Mouse (Mus musculus) stomach, embryonic 15.5 days (tissue): ENCODE measurements around the gene Ap1s1. TPM values are rescaled to one million over a fixed set of nuclear protein-coding genes. Genes with fewer than 3 reads are reported as not detected.

ENCODE experiments used
- ATAC-seq: fragments of 200-750 bp; cut with Nextera tagmentation; 2 replicates; pipeline ENCODE4 v1.8.0; 2017; ENCODE audit warnings: low read depth, moderate number of reproducible peaks, moderate TSS enrichment; ENCODE audit not compliant: insufficient read depth, low FRiP score
- H3K27ac ChIP-seq: fragments of 300-500 bp; sonication (generic); 2 replicates; pipeline ENCODE4 v1.5.1; 2015; ENCODE audit warnings: mild to moderate bottlenecking, inconsistent platforms
- H3K27me3 ChIP-seq: fragments of 300-500 bp; sonication (generic); replicated peaks from 2 replicates; pipeline ENCODE4 v1.6.1; 2015; ENCODE audit warnings: inconsistent platforms
- H3K36me3 ChIP-seq: fragments of 300-500 bp; sonication (generic); 2 replicates; pipeline ENCODE4 v1.6.1; 2015; ENCODE audit warnings: inconsistent platforms
- H3K4me1 ChIP-seq: fragments of 300-500 bp; sonication (generic); 2 replicates; pipeline ENCODE4 v1.6.1; 2015; ENCODE audit warnings: inconsistent platforms
- H3K4me2 ChIP-seq: fragments of 300-500 bp; sonication (generic); 2 replicates; pipeline ENCODE4 v1.6.1; 2015; ENCODE audit warnings: mild to moderate bottlenecking, inconsistent platforms
- H3K4me3 ChIP-seq: fragments of 300-500 bp; sonication (generic); replicated peaks from 2 replicates; pipeline ENCODE4 v1.5.1; 2015; ENCODE audit warnings: inconsistent platforms
- H3K9ac ChIP-seq: fragments of 300-500 bp; sonication (generic); 2 replicates; pipeline ENCODE4 v1.6.1; 2015; ENCODE audit warnings: inconsistent platforms
- H3K9me3 ChIP-seq: fragments of 300-500 bp; sonication (generic); 2 replicates; pipeline ENCODE4 v1.6.1; 2016; ENCODE audit warnings: inconsistent platforms
- WGBS: fragments of 180-500 bp; shearing (Covaris S2); methylation state at CpG from one replicate; pipeline ENCODE4 v1.1.7; 2015; 5-methylcytosine and 5-hydroxymethylcytosine counted together
- polyA plus RNA-seq: library from polyadenylated mRNA; unstranded; fragments of >200 nt; fragmentation: Nextera tagmentation; extraction: Ambion mirVana; gene quantifications from 2 replicates; pipeline ENCODE4 v1.2.1, GENCODE M21; 2015

The Ap1s1 gene
- polyA plus RNA-seq, 1 experiment from 2014 or later: 211 TPM

GRCm38 (mm10) chr5:137032033-137032421 is 13.9 kb downstream of the Ap1s1 start:
- WGBS: 0% methylated on average over 25 of the region's 33 CpGs
- no peaks in the 10 kb centered on the region for H3K9me3 ChIP-seq
- no peak for ATAC-seq
- peak overlapping the region; percentile 100 for H3K4me2 ChIP-seq
- peaks cover under 1% of the 10 kb centered on the region; the same call in 1 of the 2 replicates for H3K36me3 ChIP-seq
- peaks cover 40% of the 10 kb centered on the region for H3K4me1 ChIP-seq
- peak overlapping the region; percentile 47 for H3K4me3 ChIP-seq
- no peak overlapping the region for H3K27ac ChIP-seq
- no peak overlapping the region for H3K9ac ChIP-seq
- H3K27me3 ChIP-seq: peaks cover 52% of the 10 kb centered on the region

GRCm38 (mm10) chr5:137031076-137032032 is 14.6 kb downstream of the Ap1s1 start:
- H3K27ac ChIP-seq: no peak overlapping the region
- peaks cover 59% of the 10 kb centered on the region for H3K27me3 ChIP-seq
- no peaks in the 10 kb centered on the region for H3K36me3 ChIP-seq
- no peaks in the 10 kb centered on the region for H3K9me3 ChIP-seq
- under 1% methylated on average over 78 of the region's 78 CpGs for WGBS
- no peak for ATAC-seq
- peaks cover 40% of the 10 kb centered on the region for H3K4me1 ChIP-seq
- peak overlapping the region; percentile 100 for H3K4me2 ChIP-seq
- H3K4me3 ChIP-seq: peak overlapping the region; percentile 47
- no peak overlapping the region for H3K9ac ChIP-seq

GRCm38 (mm10) chr5:137030416-137030810 is 15.5 kb downstream of the Ap1s1 start:
- H3K4me3 ChIP-seq: peak overlapping the region; percentile 47
- peaks cover 67% of the 10 kb centered on the region for H3K27me3 ChIP-seq
- no peak overlapping the region for H3K27ac ChIP-seq
- H3K4me2 ChIP-seq: peak overlapping the region; percentile 67
- no peaks in the 10 kb centered on the region for H3K9me3 ChIP-seq
- peaks cover 40% of the 10 kb centered on the region for H3K4me1 ChIP-seq
- ATAC-seq: no peak
- WGBS: 15% methylated on average over 22 of the region's 22 CpGs
- H3K9ac ChIP-seq: no peak overlapping the region
- H3K36me3 ChIP-seq: no peaks in the 10 kb centered on the region

GRCm38 (mm10) chr5:137029643-137030415 is 16.1 kb downstream of the Ap1s1 start:
- Histone ChIP-seq H3K4me1 (peaks cover 40% of the 10 kb centered on the region), H3K27me3 (peaks cover 73% of the 10 kb centered on the region)
- ATAC-seq: peak; percentile 59

GRCm38 (mm10) chr5:137029273-137029585 is 16.7 kb downstream of the Ap1s1 start:
- Histone ChIP-seq H3K9ac (no peak overlapping the region), H3K27me3 (peaks cover 79% of the 10 kb centered on the region), H3K4me3 (peak overlapping the region; percentile 47), H3K4me2 (peak overlapping the region; percentile 67), H3K27ac (no peak overlapping the region), H3K36me3 (no peaks in the 10 kb centered on the region), H3K4me1 (peaks cover 40% of the 10 kb centered on the region), H3K9me3 (no peaks in the 10 kb centered on the region)
- no peak for ATAC-seq
- 0% methylated on average over 8 of the region's 8 CpGs for WGBS

More at GRCm38 (mm10) chr5:137029643-137030415, 16.1 kb downstream of the Ap1s1 start:
- Histone ChIP-seq H3K36me3 (no peaks in the 10 kb centered on the region), H3K4me2 (peak overlapping the region; percentile 67), H3K9me3 (no peaks in the 10 kb centered on the region), H3K27ac (no peak overlapping the region), H3K9ac (no peak overlapping the region), H3K4me3 (peak overlapping the region; percentile 47)
- under 1% methylated on average over 52 of the region's 52 CpGs for WGBS

GRCm38 (mm10) chr5:137028561-137029272 is 17.2 kb downstream of the Ap1s1 start:
- Histone ChIP-seq H3K4me2 (peak overlapping the region; percentile 10; the same call in 1 of the 2 replicates), H3K27ac (no peak overlapping the region), H3K4me3 (no peak overlapping the region), H3K27me3 (peaks cover 84% of the 10 kb centered on the region), H3K9me3 (no peaks in the 10 kb centered on the region), H3K36me3 (no peaks in the 10 kb centered on the region), H3K9ac (no peak overlapping the region), H3K4me1 (peaks cover 40% of the 10 kb centered on the region)
- 4% methylated on average over 29 of the region's 29 CpGs for WGBS
- no peak for ATAC-seq

- Histone ChIP-seq H3K36me3 (no peaks in the 10 kb centered on the region), H3K27me3 (peaks cover 69% of the 10 kb centered on the region), H3K9me3 (no peaks in the 10 kb centered on the region), H3K9ac (no peak within 1 kb of the TSS), H3K4me3 (no peak within 1 kb of the TSS), H3K4me2 (no peak within 1 kb of the TSS), H3K4me1 (peaks cover 21% of the 10 kb centered on the region), H3K27ac (no peak within 1 kb of the TSS)
- 14% methylated on average over 4 of the region's 4 CpGs for WGBS
- no peak for ATAC-seq
Measured at GRCm38 (mm10) chr5:137026092-137026491, 19.8 kb downstream of the Ap1s1 start, which contains the start of gene Vgf. Gene Vgf (plus strand): TSS chr5:137026392.

GRCm38 (mm10) chr5:137025132-137025531 is 20.8 kb downstream of the Ap1s1 start:
- peaks cover 59% of the 10 kb centered on the region for H3K27me3 ChIP-seq
- no peak overlapping the region for H3K4me3 ChIP-seq
- peaks cover 13% of the 10 kb centered on the region for H3K4me1 ChIP-seq
- under 1% methylated on average over 23 of the region's 23 CpGs for WGBS
- no peaks in the 10 kb centered on the region for H3K9me3 ChIP-seq
- H3K9ac ChIP-seq: no peak overlapping the region
- H3K4me2 ChIP-seq: no peak overlapping the region
- ATAC-seq: no peak
- no peak overlapping the region for H3K27ac ChIP-seq
- H3K36me3 ChIP-seq: no peaks in the 10 kb centered on the region

- H3K36me3 ChIP-seq: no peaks in the 10 kb centered on the region
- 42% methylated on average over 3 of the region's 3 CpGs for WGBS
- H3K9me3 ChIP-seq: no peaks in the 10 kb centered on the region
- no peak overlapping the region for H3K9ac ChIP-seq
- peaks cover 52% of the 10 kb centered on the region for H3K27me3 ChIP-seq
- H3K27ac ChIP-seq: no peak overlapping the region
- H3K4me2 ChIP-seq: no peak overlapping the region
- H3K4me3 ChIP-seq: no peak overlapping the region
- no peak for ATAC-seq
- H3K4me1 ChIP-seq: peaks cover 6% of the 10 kb centered on the region; the same call in 1 of the 2 replicates
Measured at GRCm38 (mm10) chr5:137024318-137024717, 21.6 kb downstream of the Ap1s1 start.

- no peak for ATAC-seq
- Histone ChIP-seq H3K36me3 (no peaks in the 10 kb centered on the region), H3K27ac (no peak overlapping the region), H3K4me3 (no peak overlapping the region), H3K9ac (no peak overlapping the region), H3K4me2 (no peak overlapping the region), H3K4me1 (no peaks in the 10 kb centered on the region), H3K9me3 (no peaks in the 10 kb centered on the region), H3K27me3 (no peaks in the 10 kb centered on the region)
- WGBS: 91% methylated on average over 3 of the region's 3 CpGs
Measured at GRCm38 (mm10) chr5:137015913-137016312, 30.0 kb downstream of the Ap1s1 start.

- Histone ChIP-seq H3K4me1 (no peaks in the 10 kb centered on the region), H3K9ac (no peak overlapping the region), H3K36me3 (no peaks in the 10 kb centered on the region), H3K9me3 (no peaks in the 10 kb centered on the region), H3K4me2 (no peak overlapping the region), H3K4me3 (no peak overlapping the region), H3K27me3 (no peaks in the 10 kb centered on the region), H3K27ac (no peak overlapping the region)
- ATAC-seq: no peak
- 72% methylated on average over 15 of the region's 15 CpGs for WGBS
Measured at GRCm38 (mm10) chr5:137012401-137012950, 33.5 kb downstream of the Ap1s1 start.
